Mouse (Mus musculus): Measurements from ENCODE around the gene Cdc27. TPM values are rescaled to one million over a fixed set of nuclear protein-coding genes. Genes with fewer than 3 reads are reported as not detected.

Gene Cdc27
- total and polyA plus RNA-seq, 3 experiments = 34.0 to 86.8 (median 71.9) TPM

- no peak for TF ChIP-seq UBTF (IDR thresholded peaks at IDR 0.05; ENCODE audit: low read depth, low read length)
- no peak for TF ChIP-seq TCF12 (IDR thresholded peaks at IDR 0.05; ENCODE audit: low read depth, low read length)
- TF ChIP-seq CTCF (conservative IDR thresholded peaks at IDR 0.05 in 1 of 2, IDR thresholded peaks at IDR 0.05 in 1 of 2; ENCODE audit: low read depth in 2 of 2, low read length in 2 of 2) = peak in 1 of 2 experiments; percentile 92; a peak in 3 of 4 replicates
- TF ChIP-seq RAD21 (IDR thresholded peaks at IDR 0.05; ENCODE audit: low read depth, low read length) = peak; percentile 78
- TF ChIP-seq MXI1 (IDR thresholded peaks at IDR 0.05; ENCODE audit: low read depth, low read length) = no peak
- TF ChIP-seq SMC3 (IDR thresholded peaks at IDR 0.05; ENCODE audit: low read depth, low read length) = peak; percentile 84
- no peak for TF ChIP-seq KAT2A (IDR thresholded peaks at IDR 0.05; ENCODE audit: insufficient replicate concordance, low read length)
- TF ChIP-seq USF2 (conservative IDR thresholded peaks at IDR 0.05; ENCODE audit: low read depth, low read length) = no peak
- TF ChIP-seq ZNF384 (IDR thresholded peaks at IDR 0.05; ENCODE audit: low read depth, low read length) = peak; percentile 32; the same call in 1 of the 2 replicates
- peak; percentile 36; the same call in 1 of the 2 replicates for TF ChIP-seq JUND (conservative IDR thresholded peaks at IDR 0.05; ENCODE audit: low read depth, low read length)
- TF ChIP-seq SIN3A (IDR thresholded peaks at IDR 0.05; ENCODE audit: low read length) = no peak
- H3K36me3 ChIP-seq (replicated peaks in 1 of 2; ENCODE audit: control insufficient read depth in 1 of 2, insufficient read depth in 1 of 2, low read length in 1 of 2) = peaks cover 29 to 68% of the 10 kb centered on the region in 2 experiments
- no peak overlapping the region for H3K4me2 ChIP-seq (ENCODE audit: insufficient read depth, low read depth, poor library complexity, severe bottlenecking)
- H3K27me3 ChIP-seq (replicated peaks) = no peaks in the 10 kb centered on the region
- H3K79me2 ChIP-seq (replicated peaks; ENCODE audit: control insufficient read depth, extremely low read depth, insufficient read depth, poor library complexity, severe bottlenecking) = peaks cover 31% of the 10 kb centered on the region
- no peak overlapping the region for H3K9ac ChIP-seq (ENCODE audit: insufficient read depth, low read depth)
- no peak overlapping the region for H3K4me3 ChIP-seq (replicated peaks in 1 of 3; ENCODE audit: low read depth in 2 of 3, low read length in 2 of 3, poor library complexity in 1 of 3)
- H3K27ac ChIP-seq (ENCODE audit: insufficient read depth, low read depth) = no peak overlapping the region
- in situ Hi-C loops (cut with MboI; ENCODE audit: low pct_ligation_motif_present, low pct_unique_long_range_greater_than_20kb, low sequenced_read_pairs) (loop anchor here (10.0 kb wide), 1 partner anchor 157 kb away; no protein-coding TSS in a partner anchor), dilution Hi-C loops (cut with MboI; ENCODE audit: extremely low pct_ligation_motif_present, extremely low pct_unique_long_range_greater_than_20kb, low sequenced_read_pairs) (no loop called here)
- peak; percentile 86 for DNase-seq (ENCODE audit: extremely low read depth)
- no peaks in the 10 kb centered on the region for H3K9me3 ChIP-seq (replicated peaks; ENCODE audit: low read length)
- peaks cover 1 to 29% of the 10 kb centered on the region in 2 experiments for H3K4me1 ChIP-seq (ENCODE audit: control insufficient read depth in 1 of 2, insufficient read depth in 2 of 2)
Observed at GRCm38 (mm10) chr11:104461551-104461950, 88.9 kb downstream of the Cdc27 start.

- TF ChIP-seq ZMIZ1 (IDR thresholded peaks at IDR 0.05; ENCODE audit: low read depth, low read length) (no peak), NELFE (IDR thresholded peaks at IDR 0.05; ENCODE audit: low read depth, low read length) (no peak), GABPA (IDR thresholded peaks at IDR 0.05; ENCODE audit: insufficient replicate concordance, low read depth, low read length) (no peak), NRF1 (IDR thresholded peaks at IDR 0.05; ENCODE audit: low read depth, low read length) (no peak), MYC (IDR thresholded peaks at IDR 0.05; ENCODE audit: low read depth, low read length) (no peak), CTCF (conservative IDR thresholded peaks at IDR 0.05 in 1 of 2, IDR thresholded peaks at IDR 0.05 in 1 of 2; ENCODE audit: low read depth in 2 of 2, low read length in 2 of 2) (no peak), EP300 (IDR thresholded peaks at IDR 0.05; ENCODE audit: low read length) (no peak)
Observed at GRCm38 (mm10) chr11:104459671-104460070, 90.7 kb downstream of the Cdc27 start.

More at GRCm38 (mm10) chr11:104459671-104460070, 90.7 kb downstream of the Cdc27 start:
- Histone ChIP-seq H3K9ac (ENCODE audit: insufficient read depth, low read depth) (no peak overlapping the region), H3K4me3 (replicated peaks in 1 of 3; ENCODE audit: low read depth in 2 of 3, low read length in 2 of 3, poor library complexity in 1 of 3) (no peak overlapping the region), H3K79me2 (replicated peaks; ENCODE audit: control insufficient read depth, extremely low read depth, insufficient read depth, poor library complexity, severe bottlenecking) (peaks cover 31% of the 10 kb centered on the region), H3K4me1 (ENCODE audit: control insufficient read depth in 1 of 2, insufficient read depth in 2 of 2) (peaks cover 0 to 24% of the 10 kb centered on the region in 2 experiments; a peak in 2 of 4 replicates), H3K4me2 (ENCODE audit: insufficient read depth, low read depth, poor library complexity, severe bottlenecking) (no peak overlapping the region), H3K36me3 (replicated peaks in 1 of 2; ENCODE audit: control insufficient read depth in 1 of 2, insufficient read depth in 1 of 2, low read length in 1 of 2) (peaks cover 25 to 66% of the 10 kb centered on the region in 2 experiments), H3K27ac (ENCODE audit: insufficient read depth, low read depth) (no peak overlapping the region), H3K27me3 (replicated peaks) (no peaks in the 10 kb centered on the region), H3K9me3 (replicated peaks; ENCODE audit: low read length) (no peaks in the 10 kb centered on the region)
- dilution Hi-C loops (cut with MboI; ENCODE audit: extremely low pct_ligation_motif_present, extremely low pct_unique_long_range_greater_than_20kb, low sequenced_read_pairs) = no loop called here
- no peak for DNase-seq (ENCODE audit: extremely low read depth)
- in situ Hi-C loops (cut with MboI; ENCODE audit: low pct_ligation_motif_present, low pct_unique_long_range_greater_than_20kb, low sequenced_read_pairs) = loop anchor here (5.0 to 10.0 kb wide), 2 partner anchors 127 to 155 kb away; no protein-coding TSS in a partner anchor

All from CH12.LX (cell line).